Mouse (Mus musculus): Measurements from ENCODE around the gene Nup85. TPM values are rescaled to one million over a fixed set of nuclear protein-coding genes. Genes with fewer than 3 reads are reported as not detected.

The Nup85 gene
- polyA plus RNA-seq, 1 experiment: 12.0 TPM

- peaks cover 71% of the 10 kb centered on the region for H3K36me3 ChIP-seq (replicated peaks; ENCODE audit: low read length)
- H3K4me1 ChIP-seq: peaks cover 66% of the 10 kb centered on the region
- H3K4me3 ChIP-seq (replicated peaks): peak overlapping the region; percentile 35
- no peaks in the 10 kb centered on the region for H3K27me3 ChIP-seq (replicated peaks)
- no peaks in the 10 kb centered on the region for H3K9me3 ChIP-seq
- TF ChIP-seq FLI1 (IDR thresholded peaks at IDR 0.05; ENCODE audit: low read length): no peak
- TF ChIP-seq GATA1 (IDR thresholded peaks at IDR 0.05; ENCODE audit: borderline replicate concordance, low read length): no peak
These were observed 34.1 kb downstream of the Nup85 start for GRCm38 (mm10) chr11:115598309-115598708.

GRCm38 (mm10) chr11:115599722-115600121, 35.5 kb downstream of the Nup85 start:
- H3K4me3 ChIP-seq (replicated peaks): peak overlapping the region; percentile 78
- no peaks in the 10 kb centered on the region for H3K9me3 ChIP-seq
- H3K36me3 ChIP-seq (replicated peaks; ENCODE audit: low read length): peaks cover 57% of the 10 kb centered on the region
- no peak for TF ChIP-seq GATA1 (IDR thresholded peaks at IDR 0.05; ENCODE audit: borderline replicate concordance, low read length)
- TF ChIP-seq FLI1 (IDR thresholded peaks at IDR 0.05; ENCODE audit: low read length): no peak
- no peaks in the 10 kb centered on the region for H3K27me3 ChIP-seq (replicated peaks)
- peaks cover 71% of the 10 kb centered on the region for H3K4me1 ChIP-seq

- H3K9me3 ChIP-seq: no peaks in the 10 kb centered on the region
- H3K4me1 ChIP-seq: peaks cover 82% of the 10 kb centered on the region
- peak overlapping the region; percentile 64 for H3K4me3 ChIP-seq (replicated peaks)
- peaks cover 57% of the 10 kb centered on the region for H3K36me3 ChIP-seq (replicated peaks; ENCODE audit: low read length)
- no peak for TF ChIP-seq FLI1 (IDR thresholded peaks at IDR 0.05; ENCODE audit: low read length)
- no peak for TF ChIP-seq GATA1 (IDR thresholded peaks at IDR 0.05; ENCODE audit: borderline replicate concordance, low read length)
- no peaks in the 10 kb centered on the region for H3K27me3 ChIP-seq (replicated peaks)
These were observed 36.5 kb downstream of the Nup85 start for GRCm38 (mm10) chr11:115600743-115601142.

GRCm38 (mm10) chr11:115601174-115601573, 36.9 kb downstream of the Nup85 start:
- Histone ChIP-seq H3K36me3 (replicated peaks; ENCODE audit: low read length) (peaks cover 59% of the 10 kb centered on the region), H3K4me3 (replicated peaks) (peak overlapping the region; percentile 64), H3K9me3 (no peaks in the 10 kb centered on the region), H3K27me3 (replicated peaks) (no peaks in the 10 kb centered on the region), H3K4me1 (peaks cover 86% of the 10 kb centered on the region)
- TF ChIP-seq FLI1 (IDR thresholded peaks at IDR 0.05; ENCODE audit: low read length): no peak
- TF ChIP-seq GATA1 (IDR thresholded peaks at IDR 0.05; ENCODE audit: borderline replicate concordance, low read length): no peak

- Histone ChIP-seq H3K36me3 (replicated peaks; ENCODE audit: low read length) (peaks cover 62% of the 10 kb centered on the region), H3K9me3 (no peaks in the 10 kb centered on the region), H3K4me1 (peaks cover 75% of the 10 kb centered on the region), H3K4me3 (replicated peaks) (peak overlapping the region; percentile 92), H3K27me3 (replicated peaks) (no peaks in the 10 kb centered on the region)
- TF ChIP-seq GATA1 (IDR thresholded peaks at IDR 0.05; ENCODE audit: borderline replicate concordance, low read length) (no peak), FLI1 (IDR thresholded peaks at IDR 0.05; ENCODE audit: low read length) (no peak)
These were observed 38.9 kb downstream of the Nup85 start for GRCm38 (mm10) chr11:115603128-115603475.

GRCm38 (mm10) chr11:115603476-115604303, 39.5 kb downstream of the Nup85 start, which contains the start of the genes Mrps7 and Gga3:
TSS of gene Mrps7 (plus strand) at chr11:115603925.
TSS of gene Gga3 (minus strand) at chr11:115604051.
- H3K36me3 ChIP-seq (replicated peaks; ENCODE audit: low read length): peaks cover 64% of the 10 kb centered on the region
- H3K4me3 ChIP-seq (replicated peaks): peak within 1 kb of the TSS; percentile 92
- no peak for TF ChIP-seq FLI1 (IDR thresholded peaks at IDR 0.05; ENCODE audit: low read length)
- TF ChIP-seq GATA1 (IDR thresholded peaks at IDR 0.05; ENCODE audit: borderline replicate concordance, low read length): no peak
- no peaks in the 10 kb centered on the region for H3K27me3 ChIP-seq (replicated peaks)
- H3K4me1 ChIP-seq: peaks cover 75% of the 10 kb centered on the region
- H3K9me3 ChIP-seq: no peaks in the 10 kb centered on the region

- Histone ChIP-seq H3K27me3 (replicated peaks) (no peaks in the 10 kb centered on the region), H3K4me1 (peaks cover 76% of the 10 kb centered on the region), H3K36me3 (replicated peaks; ENCODE audit: low read length) (peaks cover 67% of the 10 kb centered on the region), H3K9me3 (no peaks in the 10 kb centered on the region), H3K4me3 (replicated peaks) (peak overlapping the region; percentile 92)
- TF ChIP-seq FLI1 (IDR thresholded peaks at IDR 0.05; ENCODE audit: low read length) (no peak), GATA1 (IDR thresholded peaks at IDR 0.05; ENCODE audit: borderline replicate concordance, low read length) (no peak)
These were observed 40.1 kb downstream of the Nup85 start for GRCm38 (mm10) chr11:115604304-115604696.

- Histone ChIP-seq H3K27me3 (replicated peaks) (no peaks in the 10 kb centered on the region), H3K4me1 (peaks cover 71% of the 10 kb centered on the region), H3K4me3 (replicated peaks) (no peak overlapping the region), H3K9me3 (no peaks in the 10 kb centered on the region), H3K36me3 (replicated peaks; ENCODE audit: low read length) (peaks cover 67% of the 10 kb centered on the region)
- no peak for TF ChIP-seq FLI1 (IDR thresholded peaks at IDR 0.05; ENCODE audit: low read length)
- TF ChIP-seq GATA1 (IDR thresholded peaks at IDR 0.05; ENCODE audit: borderline replicate concordance, low read length): no peak
These were observed 42.5 kb downstream of the Nup85 start for GRCm38 (mm10) chr11:115606733-115607132.

GRCm38 (mm10) chr11:115608421-115609399, 44.5 kb downstream of the Nup85 start:
- Histone ChIP-seq H3K36me3 (replicated peaks; ENCODE audit: low read length) (peaks cover 61% of the 10 kb centered on the region), H3K4me3 (replicated peaks) (no peak overlapping the region), H3K9me3 (no peaks in the 10 kb centered on the region), H3K4me1 (peaks cover 71% of the 10 kb centered on the region), H3K27me3 (replicated peaks) (no peaks in the 10 kb centered on the region)
- no peak for TF ChIP-seq FLI1 (IDR thresholded peaks at IDR 0.05; ENCODE audit: low read length)
- TF ChIP-seq GATA1 (IDR thresholded peaks at IDR 0.05; ENCODE audit: borderline replicate concordance, low read length): no peak

Measured in megakaryocyte, embryonic 14.5 days (primary cell).